Mouse (Mus musculus) liver, adult 2 months (tissue): ENCODE data around the gene Tex2. TPM values are rescaled to one million over a fixed set of nuclear protein-coding genes. Genes with fewer than 3 reads are reported as not detected.

ENCODE experiments used
- DNase-seq: peaks from one replicate; pipeline ENCODE4 v3.0.0-alpha.2; 2011; ENCODE audit warnings: low read depth, low spot score; ENCODE audit errors: extremely low read depth
- H3K27ac ChIP-seq: fragments of 200-500 bp; replicated peaks from 2 replicates; pipeline ENCODE4 v1.5.1; 2012; ENCODE audit warnings: low read depth, mild to moderate bottlenecking, control low read depth, inconsistent platforms, low read length; ENCODE audit not compliant: insufficient read depth
- H3K27me3 ChIP-seq: fragments of 200-500 bp; 2 replicates; pipeline ENCODE4 v1.6.1; 2012; ENCODE audit warnings: mild to moderate bottlenecking, moderate library complexity, low read length, inconsistent platforms; ENCODE audit not compliant: control insufficient read depth, insufficient read depth
- H3K36me3 ChIP-seq: fragments of 200-500 bp; 2 replicates; pipeline ENCODE4 v1.6.1; 2012; ENCODE audit warnings: low read length, inconsistent platforms; ENCODE audit not compliant: control insufficient read depth, insufficient read depth
- H3K4me1 ChIP-seq: fragments of 200-500 bp; 2 replicates; pipeline ENCODE4 v1.6.1; 2011; ENCODE audit warnings: low read length; ENCODE audit not compliant: control insufficient read depth, insufficient read depth
- H3K4me3 ChIP-seq: fragments of 200-500 bp; 2 replicates; pipeline ENCODE4 v1.5.1; 2011; ENCODE audit warnings: low read depth, mild to moderate bottlenecking, control low read depth, low read length, moderate library complexity; ENCODE audit not compliant: insufficient read depth
- H3K79me2 ChIP-seq: fragments of 200-500 bp; 2 replicates; pipeline ENCODE4 v1.6.1; 2012; ENCODE audit warnings: inconsistent platforms, mild to moderate bottlenecking, low read length, moderate library complexity; ENCODE audit not compliant: control insufficient read depth, insufficient read depth
- H3K9ac ChIP-seq: fragments of 200-500 bp; 2 replicates; pipeline ENCODE4 v1.6.1; 2012; ENCODE audit warnings: low read depth, mild to moderate bottlenecking, control low read depth, inconsistent platforms, low read length
- CTCF ChIP-seq: fragments of 200-500 bp; IDR thresholded peaks from 2 replicates; pipeline ENCODE4 v1.5.1; 2011; ENCODE audit warnings: low read depth, low read length, control low read depth
- POLR2A ChIP-seq: fragments of 200-500 bp; IDR thresholded peaks from 2 replicates; pipeline ENCODE4 v1.6.1; 2011; ENCODE audit warnings: low read length, control low read depth; ENCODE audit not compliant: insufficient read depth; ENCODE audit errors: extremely low read depth
- WGBS: fragments of 180-500 bp; shearing (Covaris S2); methylation state at CpG from one replicate; pipeline ENCODE4 v1.1.7; 2018; 5-methylcytosine and 5-hydroxymethylcytosine counted together
- polyA plus RNA-seq: library from polyadenylated mRNA; depleted of rRNA; stranded (reverse); fragments of >200 nt; gene quantifications from 2 replicates; pipeline ENCODE4 v1.2.3, GENCODE M21; 2012
- total RNA-seq: library from RNA; depleted of rRNA; stranded (reverse); fragments of >200 nt; gene quantifications from 2 replicates; pipeline ENCODE4 v1.2.3, GENCODE M21; 2014

Gene Tex2
- total and polyA plus RNA-seq, 2 experiments: 45.3 to 60.4 TPM

DNA sequence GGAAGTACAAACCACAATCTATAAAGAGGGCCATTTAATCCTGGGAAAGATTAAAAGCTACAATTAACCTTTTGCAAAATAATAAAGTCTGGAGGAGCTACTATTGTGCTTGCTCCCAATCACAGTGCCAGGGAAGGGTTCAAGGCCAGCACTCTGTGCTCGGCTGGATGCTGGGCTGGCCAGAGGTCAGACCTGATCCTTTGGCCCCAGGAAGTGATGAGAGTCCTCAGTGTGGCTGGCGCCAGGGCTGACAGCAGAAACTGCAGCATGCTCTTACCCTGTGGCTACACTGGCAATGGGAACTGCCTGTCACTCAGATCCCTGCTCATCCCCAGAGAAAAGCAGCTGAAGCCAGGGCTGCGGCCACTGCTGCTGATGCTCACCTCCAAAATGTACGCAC lies 55.2 kb downstream of the Tex2 start:
- Histone ChIP-seq H3K9ac (peak overlapping the region; percentile 29; the same call in 1 of the 2 replicates), H3K79me2 (peaks cover 23% of the 10 kb centered on the region; the same call in 1 of the 2 replicates), H3K4me1 (peaks cover 44% of the 10 kb centered on the region), H3K4me3 (no peak overlapping the region), H3K36me3 (no peaks in the 10 kb centered on the region), H3K27me3 (no peaks in the 10 kb centered on the region), H3K27ac (peak overlapping the region; percentile 93)
- DNase-seq: peak; percentile 96
- TF ChIP-seq POLR2A (no peak), CTCF (no peak)
- WGBS: 13% methylated on average over 4 of the region's 4 CpGs

DNA sequence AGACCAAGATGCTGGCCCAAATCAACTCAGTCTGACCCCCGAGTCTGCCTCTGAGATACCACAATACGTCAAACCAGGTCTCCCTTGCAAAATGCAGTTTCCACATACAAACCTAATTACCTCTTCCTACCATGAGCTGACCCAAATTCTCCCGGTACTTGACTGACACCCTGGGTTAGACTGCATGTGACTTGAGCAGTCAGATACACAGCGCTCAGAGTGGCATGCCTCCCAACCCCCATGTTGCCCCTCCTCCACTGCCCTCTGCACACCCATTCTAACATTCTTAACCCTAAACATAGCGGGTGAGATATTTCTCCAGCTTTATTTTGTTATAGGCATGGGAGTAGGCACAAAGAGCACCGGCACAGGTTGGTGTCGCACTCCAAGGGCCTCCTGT lies 55.8 kb downstream of the Tex2 start:
- H3K27me3 ChIP-seq: no peaks in the 10 kb centered on the region
- no peak overlapping the region for H3K9ac ChIP-seq
- H3K27ac ChIP-seq: peak overlapping the region; percentile 93
- H3K36me3 ChIP-seq: no peaks in the 10 kb centered on the region
- peak; percentile 51 for DNase-seq
- TF ChIP-seq POLR2A (no peak), CTCF (no peak)
- H3K79me2 ChIP-seq: peaks cover 18% of the 10 kb centered on the region; the same call in 1 of the 2 replicates
- no peak overlapping the region for H3K4me3 ChIP-seq
- peaks cover 37% of the 10 kb centered on the region for H3K4me1 ChIP-seq
- WGBS: 39% methylated on average over 7 of the region's 7 CpGs

DNA sequence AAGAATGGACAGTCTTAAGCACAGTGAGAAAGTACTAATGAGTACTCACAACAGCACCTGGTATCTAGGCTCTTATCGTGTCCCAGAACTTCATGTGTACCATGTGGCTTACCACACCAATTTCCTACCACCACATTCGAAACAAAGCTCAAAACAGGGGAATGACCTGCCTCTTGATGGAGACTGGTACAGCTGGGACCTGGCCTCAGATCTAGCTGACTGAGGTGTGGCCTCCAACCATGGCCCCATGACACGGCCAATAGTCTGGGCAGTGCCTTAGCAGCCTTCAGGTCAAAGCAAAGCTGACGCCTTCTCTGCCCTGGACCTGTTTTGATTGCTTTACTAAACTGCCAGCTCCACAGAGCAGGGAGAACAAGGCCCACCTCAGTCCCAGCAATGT lies 56.5 kb downstream of the Tex2 start:
- H3K79me2 ChIP-seq: peaks cover 21% of the 10 kb centered on the region; the same call in 1 of the 2 replicates
- H3K27me3 ChIP-seq: no peaks in the 10 kb centered on the region
- WGBS: 17% methylated on average over 4 of the region's 4 CpGs
- DNase-seq: peak; percentile 87
- H3K9ac ChIP-seq: peak overlapping the region; percentile 13; the same call in 1 of the 2 replicates
- H3K4me3 ChIP-seq: no peak overlapping the region
- H3K27ac ChIP-seq: peak overlapping the region; percentile 93
- peaks cover 37% of the 10 kb centered on the region for H3K4me1 ChIP-seq
- TF ChIP-seq CTCF: no peak
- TF ChIP-seq POLR2A: no peak
- no peaks in the 10 kb centered on the region for H3K36me3 ChIP-seq

DNA sequence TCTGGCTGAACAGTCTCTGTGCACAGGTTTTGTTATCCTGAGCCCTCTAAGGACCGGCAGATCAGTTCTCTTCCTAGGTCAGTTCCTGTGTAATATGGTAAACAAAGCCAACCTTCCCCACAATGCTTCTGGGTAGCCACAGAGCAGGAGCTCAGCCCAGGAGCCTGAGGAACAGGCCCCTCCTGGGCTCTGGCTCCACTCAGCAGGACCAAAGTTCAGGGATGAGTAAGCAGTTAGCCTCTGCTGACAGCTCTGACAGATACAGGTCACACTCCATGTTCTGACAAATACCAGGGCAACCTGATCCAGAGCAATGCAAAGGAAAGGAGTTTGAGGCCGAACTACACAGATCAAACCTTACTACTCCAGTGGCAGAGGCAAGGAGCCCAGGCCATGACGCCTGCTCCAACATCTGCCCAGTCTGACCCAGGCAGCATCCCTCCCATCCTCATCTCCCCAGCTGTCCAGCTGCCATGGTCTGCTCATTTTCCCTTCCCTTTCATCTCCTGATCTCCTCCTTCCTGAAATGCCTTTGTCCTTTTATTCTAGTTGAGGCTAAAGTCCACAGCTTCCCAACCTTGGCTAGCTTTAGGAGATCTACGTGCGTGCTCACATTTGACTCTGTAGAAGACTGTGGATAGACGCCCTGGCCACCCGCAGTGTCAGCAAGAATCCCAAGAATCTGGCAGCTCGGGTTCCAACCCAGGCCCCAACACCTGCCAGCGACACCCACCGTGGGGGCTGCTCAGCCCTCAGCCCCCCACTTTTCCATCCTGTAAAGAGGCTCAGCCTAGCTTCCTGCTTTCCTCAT lies 57.2 kb downstream of the Tex2 start:
- 23% methylated on average over 10 of the region's 10 CpGs for WGBS
- peaks cover 23% of the 10 kb centered on the region; the same call in 1 of the 2 replicates for H3K79me2 ChIP-seq
- TF ChIP-seq POLR2A (no peak), CTCF (no peak)
- peak overlapping the region; percentile 29 for H3K9ac ChIP-seq
- H3K27me3 ChIP-seq: no peaks in the 10 kb centered on the region
- peak; percentile 98 for DNase-seq
- H3K4me3 ChIP-seq: no peak overlapping the region
- no peaks in the 10 kb centered on the region for H3K36me3 ChIP-seq
- peak overlapping the region; percentile 93 for H3K27ac ChIP-seq
- H3K4me1 ChIP-seq: peaks cover 35% of the 10 kb centered on the region

DNA sequence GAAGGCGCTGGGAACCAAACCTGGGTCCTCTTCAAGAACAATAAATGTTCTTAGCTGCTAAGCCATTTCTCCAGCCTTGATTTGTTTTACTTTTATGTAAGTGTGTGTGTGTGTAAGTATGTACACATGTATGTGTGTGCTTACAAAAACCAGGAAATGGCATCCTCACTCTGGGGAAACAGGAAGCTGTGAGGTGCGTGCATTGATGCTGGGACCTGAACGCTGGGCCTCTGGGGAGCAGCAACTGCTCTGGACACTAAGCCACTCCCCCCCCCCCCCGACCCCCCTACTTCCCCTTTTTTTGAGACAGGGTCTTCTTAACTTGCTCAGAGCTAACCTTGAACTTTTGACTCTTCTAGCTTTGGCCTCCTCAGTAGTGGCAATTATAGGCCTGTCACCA lies 62.8 kb downstream of the Tex2 start:
- Histone ChIP-seq H3K4me3 (no peak overlapping the region), H3K27ac (no peak overlapping the region), H3K79me2 (peaks cover 18% of the 10 kb centered on the region; the same call in 1 of the 2 replicates), H3K9ac (no peak overlapping the region), H3K4me1 (peaks cover 5% of the 10 kb centered on the region), H3K27me3 (no peaks in the 10 kb centered on the region), H3K36me3 (peaks cover 16% of the 10 kb centered on the region)
- TF ChIP-seq CTCF (no peak), POLR2A (no peak)
- 96% methylated on average over 4 of the region's 4 CpGs for WGBS
- DNase-seq: no peak

DNA sequence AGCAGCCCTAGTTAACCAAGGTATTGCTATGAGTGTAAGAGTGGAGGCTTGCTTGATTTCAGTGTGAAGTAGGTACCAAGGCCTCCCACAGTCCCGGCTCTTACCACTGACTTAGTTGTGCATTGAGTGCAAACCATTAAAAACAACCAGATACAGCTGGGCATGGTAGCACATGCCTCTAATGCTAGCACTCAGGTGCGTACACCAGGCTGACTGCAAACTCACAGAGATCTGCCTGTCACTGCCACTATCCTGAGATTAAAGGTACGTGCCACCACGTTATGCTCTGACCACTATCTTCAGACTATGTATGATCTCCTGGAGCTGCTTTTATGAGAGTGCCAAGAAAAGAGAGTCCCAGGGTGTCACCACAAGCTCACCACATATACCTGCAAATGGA lies 67.1 kb downstream of the Tex2 start:
- Histone ChIP-seq H3K36me3 (peaks cover 19% of the 10 kb centered on the region), H3K4me3 (no peak overlapping the region), H3K27me3 (no peaks in the 10 kb centered on the region), H3K9ac (no peak overlapping the region), H3K79me2 (peaks cover 13% of the 10 kb centered on the region; the same call in 1 of the 2 replicates), H3K27ac (no peak overlapping the region), H3K4me1 (0 out of 2 replicates have a peak, but pooled peaks cover 3% of the 10 kb centered on the region)
- no peak for DNase-seq
- 95% methylated on average over 4 of the region's 4 CpGs for WGBS
- TF ChIP-seq POLR2A: no peak
- TF ChIP-seq CTCF: no peak
